Mouse (Mus musculus): ENCODE results near the gene Iqca.

Gene Iqca

GRCm38 (mm10) chr1:90051347-90051746 lies 101.9 kb downstream of the Iqca start:
- peak; percentile 71 to 80 for DNase-seq

GRCm38 (mm10) chr1:90050046-90050739 lies 103.0 kb downstream of the Iqca start:
- DNase-seq = no peak

- DNase-seq = peak; percentile 58 to 69
Measured at GRCm38 (mm10) chr1:90028305-90028704, 124.9 kb downstream of the Iqca start.

- DNase-seq = peak; percentile 68 to 69
Measured at GRCm38 (mm10) chr1:90026945-90027344, 126.3 kb downstream of the Iqca start.

- DNase-seq = no peak
Measured at GRCm38 (mm10) chr1:90020336-90020735, 132.9 kb downstream of the Iqca start.

GRCm38 (mm10) chr1:90018071-90018470 lies 135.1 kb downstream of the Iqca start:
- no peak for DNase-seq

- peak; percentile 32 to 55 for DNase-seq
Measured at GRCm38 (mm10) chr1:90014446-90014845, 138.8 kb downstream of the Iqca start, which contains the start of gene Asb18. TSS of gene Asb18 (minus strand) at chr1:90014666.

- DNase-seq = peak in 1 of 2 experiments; percentile 16
Measured at GRCm38 (mm10) chr1:90013273-90013672, 139.9 kb downstream of the Iqca start.

- DNase-seq = peak; percentile 20 to 38
Measured at GRCm38 (mm10) chr1:90012850-90013249, 140.4 kb downstream of the Iqca start.

- DNase-seq = no peak
Measured at GRCm38 (mm10) chr1:90012168-90012567, 141.0 kb downstream of the Iqca start.

GRCm38 (mm10) chr1:90010077-90010476 lies 143.1 kb downstream of the Iqca start:
- no peak for DNase-seq

- no peak for DNase-seq
Measured at GRCm38 (mm10) chr1:90009188-90009587, 144.0 kb downstream of the Iqca start.

- DNase-seq = peak; percentile 25 to 26
Measured at GRCm38 (mm10) chr1:90006666-90007065, 146.5 kb downstream of the Iqca start.

- DNase-seq = peak in 1 of 2 experiments; percentile 39
Measured at GRCm38 (mm10) chr1:90000981-90001380, 152.2 kb downstream of the Iqca start.

- no peak for DNase-seq
Measured at GRCm38 (mm10) chr1:89999858-90000257, 153.3 kb downstream of the Iqca start.

- no peak for DNase-seq
Measured at GRCm38 (mm10) chr1:89998696-89999095, 154.5 kb downstream of the Iqca start.

- DNase-seq = no peak
Measured at GRCm38 (mm10) chr1:89998076-89998475, 155.1 kb downstream of the Iqca start.

GRCm38 (mm10) chr1:89992256-89992655 lies 160.9 kb downstream of the Iqca start:
- peak in 1 of 2 experiments; percentile 20 for DNase-seq

Data from cerebellum, postnatal 10 days (tissue).